ENCODE assay signal across 9 mouse cellular contexts in genomic region chr12:79859354-79860247, GRCm38 (mm10).
DNase-seq lines count a peak whose midpoint lies in the region; ATAC-seq lines count a peak whose summit lies in the region.
"Had no signal": no experiment of that assay in that cellular context is flagged by ENCODE, and none has a peak within 500 bp of the region (broad histone marks: within the 10 kb centered on the region; RNA-seq: fewer than 3 reads in every experiment).

No protein-coding gene starts in this region.

- no peak overlapping the region for H3K4me2 ChIP-seq in embryonic facial prominence, embryonic 13.5 days
- no peak overlapping the region for H3K4me2 ChIP-seq in limb, embryonic 12.5 days
- H3K4me2 ChIP-seq in midbrain, embryonic 15.5 days = no peak overlapping the region

- no peak for ATAC-seq in embryonic facial prominence, embryonic 13.5 days (ENCODE audit: insufficient number of reproducible peaks, insufficient read depth, low FRiP score, low TSS enrichment, low read depth)
- no peak for ATAC-seq in limb, embryonic 12.5 days (ENCODE audit: insufficient number of reproducible peaks, insufficient read depth, low FRiP score, low TSS enrichment, low read depth)
- ATAC-seq in midbrain, embryonic 15.5 days (replicated peaks) = 0 out of 2 replicates have a peak, but pooled peaks have one; percentile 54
- no peak for ATAC-seq in monocyte, adult 5-6 weeks (replicated peaks; ENCODE audit: insufficient number of reproducible peaks, low FRiP score, low TSS enrichment, poor library complexity, severe bottlenecking)
- no peak for ATAC-seq in erythroid progenitor cell, adult 5-6 weeks (replicated peaks; ENCODE audit: low FRiP score, poor library complexity, severe bottlenecking)

- H3K27ac ChIP-seq in embryonic facial prominence, embryonic 13.5 days = peak overlapping the region; percentile 73
- H3K27ac ChIP-seq in hindbrain, embryonic 10.5 days = peak overlapping the region; percentile 85
- peak overlapping the region; percentile 87 for H3K27ac ChIP-seq in limb, embryonic 12.5 days
- peak overlapping the region; percentile 23; the same call in 1 of the 2 replicates for H3K27ac ChIP-seq in midbrain, embryonic 15.5 days
- H3K27ac ChIP-seq: macrophage had no signal

- peak; percentile 84 for DNase-seq in adrenal gland, adult 8-10 months
- DNase-seq in hindbrain, embryonic 10.5 days (ENCODE audit: low spot score) = peak; percentile 50
- no peak for DNase-seq in left cerebral cortex, postnatal 14 days (ENCODE audit: low spot score in 2 of 2)

- H3K36me3 ChIP-seq in embryonic facial prominence, embryonic 13.5 days = no peaks in the 10 kb centered on the region
- no peaks in the 10 kb centered on the region for H3K36me3 ChIP-seq in hindbrain, embryonic 10.5 days
- no peaks in the 10 kb centered on the region for H3K36me3 ChIP-seq in limb, embryonic 12.5 days
- H3K36me3 ChIP-seq in midbrain, embryonic 15.5 days (replicated peaks) = no peaks in the 10 kb centered on the region

- 16% methylated on average over 14 of the region's 14 CpGs for whole genome bisulfite sequencing in embryonic facial prominence, embryonic 13.5 days
- WGBS in hindbrain, embryonic 10.5 days = 32% methylated on average over 14 of the region's 14 CpGs
- WGBS in limb, embryonic 12.5 days = 15% methylated on average over 14 of the region's 14 CpGs
- WGBS in midbrain, embryonic 15.5 days = 22% methylated on average over 14 of the region's 14 CpGs

- intact Hi-C loops in left cerebral cortex, postnatal 14 days (cut with DNase I) = no loop called here

- H3K27me3 ChIP-seq in embryonic facial prominence, embryonic 13.5 days = no peaks in the 10 kb centered on the region
- no peaks in the 10 kb centered on the region for H3K27me3 ChIP-seq in hindbrain, embryonic 10.5 days (ENCODE audit: insufficient read depth, poor library complexity, severe bottlenecking)
- H3K27me3 ChIP-seq in limb, embryonic 12.5 days = no peaks in the 10 kb centered on the region
- no peaks in the 10 kb centered on the region for H3K27me3 ChIP-seq in midbrain, embryonic 15.5 days (replicated peaks)

- no peak overlapping the region for H3K4me3 ChIP-seq in embryonic facial prominence, embryonic 13.5 days
- no peak overlapping the region for H3K4me3 ChIP-seq in hindbrain, embryonic 10.5 days
- H3K4me3 ChIP-seq in limb, embryonic 12.5 days (replicated peaks) = no peak overlapping the region
- no peak overlapping the region for H3K4me3 ChIP-seq in midbrain, embryonic 15.5 days

- no peaks in the 10 kb centered on the region for H3K9me3 ChIP-seq in embryonic facial prominence, embryonic 13.5 days
- peaks cover 5% of the 10 kb centered on the region; the same call in 1 of the 2 replicates for H3K9me3 ChIP-seq in hindbrain, embryonic 10.5 days
- H3K9me3 ChIP-seq in limb, embryonic 12.5 days = no peaks in the 10 kb centered on the region
- no peaks in the 10 kb centered on the region for H3K9me3 ChIP-seq in midbrain, embryonic 15.5 days

- peaks cover 70% of the 10 kb centered on the region for H3K4me1 ChIP-seq in embryonic facial prominence, embryonic 13.5 days
- peaks cover 52% of the 10 kb centered on the region for H3K4me1 ChIP-seq in hindbrain, embryonic 10.5 days (replicated peaks)
- H3K4me1 ChIP-seq in limb, embryonic 12.5 days (replicated peaks) = peaks cover 55% of the 10 kb centered on the region
- H3K4me1 ChIP-seq in midbrain, embryonic 15.5 days = peaks cover 11% of the 10 kb centered on the region

- H3K9ac ChIP-seq in embryonic facial prominence, embryonic 13.5 days = peak overlapping the region; percentile 37; the same call in 1 of the 2 replicates
- no peak overlapping the region for H3K9ac ChIP-seq in limb, embryonic 12.5 days (replicated peaks)
- H3K9ac ChIP-seq in midbrain, embryonic 15.5 days = no peak overlapping the region

Comparison
In these comparisons a context has a peak if more than half of its experiments do, and no peak if none do; other contexts are left out.
1. DNase-seq: peak in adrenal gland, adult 8-10 months (single experiment) and hindbrain, embryonic 10.5 days (single experiment); none in left cerebral cortex, postnatal 14 days (0 of 2).
2. H3K27ac ChIP-seq: peak in every context shown above with its lines; median percentile 87 in limb, embryonic 12.5 days; 85 in hindbrain, embryonic 10.5 days; 73 in embryonic facial prominence, embryonic 13.5 days; 23 in midbrain, embryonic 15.5 days.